Mouse (Mus musculus) C2C12 (cell line): ENCODE results near the gene Sh3bp4. TPM values are rescaled to one million over a fixed set of nuclear protein-coding genes. Genes with fewer than 3 reads are reported as not detected.

Experiments
- H3K27me3 ChIP-seq: one replicate; pipeline ENCODE4 v1.6.1; 2011; ENCODE audit not compliant: control insufficient read depth, insufficient read depth, insufficient read length
- H3K36me3 ChIP-seq: one replicate; pipeline ENCODE4 v1.6.1; 2011; ENCODE audit not compliant: control insufficient read depth, insufficient read depth
- H3K4me3 ChIP-seq: one replicate; pipeline ENCODE4 v1.5.1; 2011; ENCODE audit warnings: mild to moderate bottlenecking, control low read depth; ENCODE audit not compliant: poor library complexity, insufficient read depth, severe bottlenecking
- H3K79me2 ChIP-seq: one replicate; pipeline ENCODE4 v1.6.1; 2011; ENCODE audit not compliant: control insufficient read depth, insufficient read depth
- H3K79me3 ChIP-seq: one replicate; pipeline ENCODE4 v1.6.1; 2011; ENCODE audit warnings: low read depth, control low read depth
- H3ac ChIP-seq: one replicate; pipeline ENCODE3; 2011; ENCODE audit warnings: low read depth; ENCODE audit not compliant: control insufficient read depth, insufficient read length
- CEBPB ChIP-seq: IDR thresholded peaks from one replicate; pipeline ENCODE4 v1.6.1; 2011; ENCODE audit warnings: low read depth, mild to moderate bottlenecking, control low read depth, moderate library complexity
- CTCF ChIP-seq: IDR thresholded peaks from one replicate; pipeline ENCODE4 v1.5.1; 2011; ENCODE audit not compliant: control insufficient read depth, insufficient read depth, insufficient read length
- FOSL1 ChIP-seq: IDR thresholded peaks from one replicate; pipeline ENCODE4 v1.8.0; 2011; ENCODE audit warnings: mild to moderate bottlenecking, low read length; ENCODE audit not compliant: poor library complexity, insufficient read depth, severe bottlenecking
- MAX ChIP-seq: IDR thresholded peaks from one replicate; pipeline ENCODE4 v1.6.1; 2011; ENCODE audit warnings: mild to moderate bottlenecking, control low read depth
- MYOD1 ChIP-seq: IDR thresholded peaks from one replicate; pipeline ENCODE4 v1.6.1; 2011; ENCODE audit warnings: low read depth; ENCODE audit not compliant: control insufficient read depth, insufficient read length
- MYOG ChIP-seq: IDR thresholded peaks from one replicate; pipeline ENCODE4 v1.6.1; 2011; ENCODE audit not compliant: control insufficient read depth, insufficient read length; ENCODE audit errors: extremely low read depth
- USF1 ChIP-seq: IDR thresholded peaks from one replicate; pipeline ENCODE4 v1.6.1; 2011; ENCODE audit warnings: low read depth, mild to moderate bottlenecking, control low read depth, moderate library complexity
- polyA plus RNA-seq: library from polyadenylated mRNA; unstranded; fragments of >200 nt; fragmentation: generic; extraction: Trizol; gene quantifications from one replicate; pipeline ENCODE4 v1.2.1, GENCODE M21; 2012; ENCODE audit warnings: missing spikeins

The Sh3bp4 gene
- polyA plus RNA-seq, 1 experiment: 24.0 TPM

DNA sequence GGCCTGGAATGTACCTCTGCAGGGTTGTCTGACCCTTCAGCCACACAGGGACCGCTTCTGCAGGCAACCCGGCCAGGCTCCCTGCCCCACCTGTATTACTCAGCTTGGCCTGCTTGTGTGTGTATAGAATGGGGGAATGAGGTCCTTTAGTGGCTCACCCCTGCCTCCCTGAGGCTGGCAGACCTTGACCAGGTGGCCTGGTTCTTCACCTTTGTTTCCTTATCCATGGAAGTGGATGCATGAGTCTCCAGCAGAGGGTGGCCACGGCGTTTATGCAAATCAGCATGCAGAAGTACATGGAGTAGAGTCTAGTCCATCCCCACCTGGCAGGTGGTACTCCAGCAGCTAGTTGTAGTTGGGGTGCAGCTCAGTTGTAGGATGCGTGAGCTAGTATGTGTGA is 48.6 kb downstream of the Sh3bp4 start:
- peaks cover 92% of the 10 kb centered on the region for H3K79me2 ChIP-seq
- H3K4me3 ChIP-seq: no peak overlapping the region
- no peak for TF ChIP-seq CEBPB
- TF ChIP-seq FOSL1: no peak
- TF ChIP-seq MYOG: no peak
- no peak for TF ChIP-seq MYOD1
- H3K36me3 ChIP-seq: peaks cover 14% of the 10 kb centered on the region
- no peaks in the 10 kb centered on the region for H3K27me3 ChIP-seq
- no peak overlapping the region for H3ac ChIP-seq
- peaks cover 46% of the 10 kb centered on the region for H3K79me3 ChIP-seq

DNA sequence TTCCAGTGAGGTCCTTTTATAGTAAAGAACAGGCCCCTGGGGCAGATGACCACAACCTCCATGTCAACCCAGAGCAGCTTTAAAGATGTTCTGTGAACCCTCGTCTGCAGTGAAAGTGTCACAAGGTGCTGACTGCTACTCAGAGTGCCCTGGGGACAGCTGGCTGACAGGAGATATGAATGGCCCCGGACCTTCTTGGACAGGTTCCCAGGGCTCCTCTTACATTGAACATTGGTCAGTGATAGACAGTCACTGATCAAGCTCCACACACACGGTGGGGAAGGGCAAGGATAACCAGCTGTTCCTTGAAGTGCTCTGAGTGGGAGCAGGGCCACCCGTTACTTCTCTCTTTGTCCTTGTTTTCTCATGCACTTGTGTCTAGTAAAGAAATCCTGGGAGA is 50.1 kb downstream of the Sh3bp4 start:
- TF ChIP-seq MYOG (no peak), MYOD1 (no peak), MAX (no peak), FOSL1 (no peak), CTCF (no peak)
- Histone ChIP-seq H3K27me3 (no peaks in the 10 kb centered on the region), H3K36me3 (peaks cover 9% of the 10 kb centered on the region), H3K79me2 (peaks cover 91% of the 10 kb centered on the region), H3K79me3 (peaks cover 50% of the 10 kb centered on the region), H3K4me3 (no peak overlapping the region), H3ac (no peak overlapping the region)

DNA sequence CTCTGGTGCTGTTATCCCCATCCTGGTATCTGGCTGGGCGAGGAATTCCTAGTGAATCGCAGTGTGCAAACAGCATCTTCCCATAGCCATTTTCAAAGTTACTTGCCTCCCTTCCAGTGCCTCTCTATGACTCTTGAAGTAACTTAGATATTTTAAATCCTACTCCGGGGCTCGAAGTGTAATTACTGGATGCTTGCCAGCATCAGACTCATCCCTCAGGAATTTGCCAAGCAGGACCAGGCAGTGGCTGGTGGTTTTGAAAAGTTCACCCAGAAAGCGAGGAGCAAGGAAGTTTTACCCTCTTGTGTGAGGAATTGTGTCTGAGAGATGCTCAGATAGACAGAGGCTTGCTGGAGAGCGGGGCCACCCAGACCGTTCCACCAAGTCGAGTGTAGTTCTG is 51.3 kb downstream of the Sh3bp4 start:
- Histone ChIP-seq H3K79me2 (peaks cover 91% of the 10 kb centered on the region), H3ac (peak overlapping the region; percentile 65), H3K36me3 (peaks cover 5% of the 10 kb centered on the region), H3K4me3 (no peak overlapping the region), H3K79me3 (peaks cover 47% of the 10 kb centered on the region), H3K27me3 (no peaks in the 10 kb centered on the region)
- TF ChIP-seq CEBPB (no peak), FOSL1 (peak; percentile 51), MYOG (no peak), MYOD1 (no peak), CTCF (no peak), MAX (peak; percentile 55)

DNA sequence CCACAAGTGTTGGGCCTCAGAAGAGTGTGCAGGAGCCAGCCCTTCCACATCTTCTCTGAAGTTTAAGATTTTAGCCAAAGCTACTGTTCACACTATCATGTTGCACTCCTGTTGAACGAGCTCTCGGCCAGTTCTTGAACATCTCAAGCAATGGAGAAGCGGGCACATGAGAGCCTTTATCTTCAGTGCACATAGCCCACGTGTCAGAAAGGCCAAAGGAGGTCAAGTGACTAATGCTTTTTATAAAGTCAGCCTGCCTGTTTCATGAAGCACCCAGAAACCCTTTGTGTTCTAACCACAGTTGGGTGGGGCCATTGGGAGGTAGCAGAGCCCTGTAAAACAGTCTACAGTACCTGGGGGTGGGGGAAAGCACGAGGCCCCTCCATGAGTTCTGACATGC is 52.2 kb downstream of the Sh3bp4 start:
- peaks cover 48% of the 10 kb centered on the region for H3K79me3 ChIP-seq
- H3K79me2 ChIP-seq: peaks cover 91% of the 10 kb centered on the region
- H3ac ChIP-seq: no peak overlapping the region
- peaks cover 14% of the 10 kb centered on the region for H3K36me3 ChIP-seq
- H3K4me3 ChIP-seq: no peak overlapping the region
- TF ChIP-seq FOSL1 (peak; percentile 29), MAX (peak; percentile 91), CTCF (no peak), USF1 (peak; percentile 86), MYOD1 (no peak), MYOG (no peak), CEBPB (no peak)
- H3K27me3 ChIP-seq: no peaks in the 10 kb centered on the region

DNA sequence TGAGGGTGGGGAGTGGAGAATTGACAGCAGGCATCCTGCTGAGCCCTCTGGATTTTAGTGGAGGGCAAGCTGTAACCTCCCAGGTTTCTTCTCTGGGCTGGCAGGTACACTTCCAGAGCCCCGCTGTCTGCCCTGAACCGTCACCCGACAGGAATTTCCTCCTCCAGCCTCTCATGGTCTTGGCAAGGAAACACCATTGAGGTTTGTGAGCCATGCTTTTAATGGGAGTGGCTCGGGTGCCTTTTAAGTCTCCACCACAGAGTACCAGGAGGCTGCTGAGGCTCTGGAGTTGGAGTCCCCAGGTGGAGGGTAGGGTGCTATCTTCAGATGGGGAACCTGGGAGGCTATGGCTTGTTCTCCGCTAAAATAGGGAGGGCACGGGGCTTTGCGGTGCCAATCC is 53.9 kb downstream of the Sh3bp4 start:
- TF ChIP-seq MAX: peak; percentile 77
- TF ChIP-seq USF1: no peak
- no peaks in the 10 kb centered on the region for H3K27me3 ChIP-seq

DNA sequence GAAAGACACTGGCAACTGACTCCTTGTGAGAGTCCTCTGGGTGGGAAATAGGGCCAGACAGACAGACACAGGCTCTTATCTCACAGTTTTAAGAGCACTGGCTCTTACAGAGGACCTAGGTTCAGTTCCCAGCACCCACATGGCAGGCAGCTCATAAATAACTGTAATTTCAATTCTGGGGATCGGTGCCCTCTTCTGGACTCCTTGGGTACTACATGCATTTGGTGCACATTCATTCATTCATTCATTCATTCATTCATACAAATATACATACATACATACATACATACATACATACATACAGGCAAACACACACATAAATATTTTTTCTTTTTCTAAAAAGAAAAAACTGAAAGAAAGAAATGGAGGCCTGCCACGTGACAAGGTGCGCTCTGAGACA is 56.9 kb downstream of the Sh3bp4 start:
- H3K27me3 ChIP-seq: no peaks in the 10 kb centered on the region
- H3K79me2 ChIP-seq: peaks cover 90% of the 10 kb centered on the region
- peaks cover 14% of the 10 kb centered on the region for H3K36me3 ChIP-seq
- H3K4me3 ChIP-seq: no peak overlapping the region
- no peak overlapping the region for H3ac ChIP-seq
- peaks cover 51% of the 10 kb centered on the region for H3K79me3 ChIP-seq
- TF ChIP-seq CEBPB (no peak), CTCF (no peak), MYOD1 (no peak), FOSL1 (no peak), MYOG (no peak), MAX (no peak), USF1 (no peak)

More for the DNA sequence above, 53.9 kb downstream of the Sh3bp4 start:
- Histone ChIP-seq H3K79me3 (peaks cover 48% of the 10 kb centered on the region), H3K79me2 (peaks cover 91% of the 10 kb centered on the region), H3ac (no peak overlapping the region), H3K36me3 (peaks cover 12% of the 10 kb centered on the region), H3K4me3 (no peak overlapping the region)
